Mouse (Mus musculus) ES-Bruce4 (cell line): ENCODE measurements around the gene Vapb. TPM values are rescaled to one million over a fixed set of nuclear protein-coding genes. Genes with fewer than 3 reads are reported as not detected.

ENCODE experiments used
- H3K27ac ChIP-seq: 2 replicates; pipeline ENCODE4 v1.5.1; 2012; ENCODE audit warnings: low read length, inconsistent platforms; ENCODE audit not compliant: insufficient read depth
- H3K27me3 ChIP-seq: 2 replicates; pipeline ENCODE4 v1.6.1; 2012; ENCODE audit warnings: mild to moderate bottlenecking, low read length, inconsistent platforms; ENCODE audit not compliant: control insufficient read depth, poor library complexity, insufficient read depth, severe bottlenecking
- H3K36me3 ChIP-seq: 2 replicates; pipeline ENCODE4 v1.6.1; 2012; ENCODE audit warnings: inconsistent platforms, mild to moderate bottlenecking, low read length, moderate library complexity; ENCODE audit not compliant: control insufficient read depth, poor library complexity, insufficient read depth, severe bottlenecking
- H3K4me1 ChIP-seq: one replicate; pipeline ENCODE4 v1.8.1; 2011; ENCODE audit warnings: low read length; ENCODE audit not compliant: control insufficient read depth, insufficient read depth
- H3K4me3 ChIP-seq: 2 replicates; pipeline ENCODE4 v1.5.1; 2011; ENCODE audit warnings: low read depth, mild to moderate bottlenecking, low read length
- H3K9ac ChIP-seq: 2 replicates; pipeline ENCODE4 v1.6.1; 2012; ENCODE audit warnings: low read depth, mild to moderate bottlenecking, inconsistent platforms; ENCODE audit not compliant: poor library complexity, severe bottlenecking
- H3K9me3 ChIP-seq: replicated peaks from 2 replicates; pipeline ENCODE4 v1.6.1; 2012; ENCODE audit warnings: mild to moderate bottlenecking, low read length, inconsistent platforms; ENCODE audit not compliant: control insufficient read depth, poor library complexity, insufficient read depth, severe bottlenecking
- CTCF ChIP-seq: IDR thresholded peaks from one replicate; pipeline ENCODE4 v1.8.1; 2011; ENCODE audit warnings: low read depth, low read length
- EP300 ChIP-seq: IDR thresholded peaks from 2 replicates; pipeline ENCODE4 v1.6.1; 2011; ENCODE audit warnings: low read depth, low read length; ENCODE audit not compliant: insufficient read depth
- POLR2A ChIP-seq: IDR thresholded peaks from one replicate; pipeline ENCODE4 v1.8.1; 2011; ENCODE audit warnings: low read length; ENCODE audit not compliant: insufficient read depth
- polyA plus RNA-seq: library from polyadenylated mRNA; stranded (reverse); fragments of >200 nt; gene quantifications from 2 replicates; pipeline ENCODE4 v1.2.4, GENCODE M21; 2011; ENCODE audit warnings: low read depth; ENCODE audit not compliant: missing spikeins, insufficient read depth, insufficient read length

Gene Vapb
- polyA plus RNA-seq, 1 experiment = 56.4 TPM

DNA sequence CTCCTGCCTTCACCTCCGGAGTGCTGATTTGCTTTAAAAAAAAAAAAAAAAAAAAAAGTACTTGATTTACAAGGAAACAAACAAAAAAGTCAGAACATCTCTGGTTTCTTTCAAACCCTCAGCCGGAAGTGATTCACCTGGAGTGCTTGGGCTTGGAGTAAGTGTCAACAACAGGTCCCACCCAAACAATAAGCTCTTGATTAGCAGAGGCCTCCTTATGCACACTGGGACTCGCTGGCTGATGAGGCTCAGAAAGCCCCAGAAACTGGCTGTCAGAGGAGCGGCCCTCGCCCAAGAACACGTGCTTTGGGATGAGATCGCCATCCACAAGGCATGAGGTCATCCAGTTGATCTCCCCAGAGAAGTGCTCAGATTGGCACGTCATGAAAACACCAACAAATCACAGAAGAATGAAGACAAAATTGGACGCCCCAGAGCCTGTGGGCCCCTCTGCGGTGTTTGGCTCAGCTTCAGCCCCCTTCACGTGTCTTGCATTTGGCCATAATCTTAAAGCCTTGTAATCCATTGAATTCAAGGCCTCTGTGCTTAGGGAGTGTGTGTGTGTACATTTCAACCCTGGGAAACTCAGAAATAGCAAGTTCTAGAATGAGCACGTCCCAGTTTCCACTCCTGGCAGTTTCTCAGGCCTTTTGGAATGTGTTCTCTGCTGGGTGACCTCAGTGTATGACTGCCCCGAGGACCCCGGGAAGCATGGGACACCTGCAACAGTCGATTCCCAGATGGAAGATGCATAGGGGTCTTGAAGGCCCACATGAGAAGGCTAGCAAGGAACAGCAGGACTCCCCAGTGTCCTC lies 72.9 kb downstream of the Vapb start:
- Histone ChIP-seq H3K4me3 (no peak overlapping the region), H3K4me1 (no peaks in the 10 kb centered on the region), H3K9me3 (no peaks in the 10 kb centered on the region), H3K36me3 (no peaks in the 10 kb centered on the region), H3K9ac (no peak overlapping the region), H3K27me3 (no peaks in the 10 kb centered on the region), H3K27ac (no peak overlapping the region)
- TF ChIP-seq POLR2A (no peak), CTCF (no peak), EP300 (no peak)

DNA sequence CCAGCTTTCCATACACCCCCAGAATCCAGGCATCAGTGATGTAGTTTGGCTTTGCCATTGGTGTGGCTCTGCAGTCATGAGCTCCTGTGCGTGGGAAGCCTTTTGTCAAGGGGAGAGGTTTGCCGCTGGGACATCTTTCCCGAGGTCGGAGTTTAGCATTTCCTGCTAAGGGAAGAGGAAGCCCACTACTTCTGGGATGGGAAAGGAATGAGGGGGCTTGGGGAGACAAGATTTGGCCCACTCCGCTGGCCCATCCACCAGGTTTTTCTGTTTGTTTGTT lies 73.5 kb downstream of the Vapb start:
- no peaks in the 10 kb centered on the region for H3K27me3 ChIP-seq
- TF ChIP-seq EP300 = no peak
- no peak for TF ChIP-seq POLR2A
- no peak for TF ChIP-seq CTCF

DNA sequence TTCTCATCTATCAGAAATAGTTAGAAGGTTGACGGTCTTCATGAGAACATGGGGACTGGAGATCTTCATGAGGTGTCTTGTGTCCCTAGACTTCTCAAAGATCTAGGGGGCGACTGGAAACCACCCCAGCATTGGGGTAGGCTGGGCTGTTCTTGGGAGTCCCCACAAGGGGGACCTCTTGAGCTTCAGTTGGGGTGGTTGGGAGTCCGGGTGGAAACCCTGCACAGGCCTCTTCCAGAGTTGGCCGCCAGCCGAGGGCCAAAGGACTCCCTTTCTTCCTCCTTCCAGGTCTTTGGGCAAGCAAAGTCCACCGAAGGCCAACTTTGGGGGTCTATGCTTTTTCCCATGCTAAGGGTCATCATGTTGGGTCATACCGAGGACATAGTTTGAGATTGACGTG lies 74.5 kb downstream of the Vapb start:
- peak; percentile 36 for TF ChIP-seq CTCF
- no peak for TF ChIP-seq POLR2A
- no peaks in the 10 kb centered on the region for H3K27me3 ChIP-seq

More for the DNA sequence above, 73.5 kb downstream of the Vapb start:
- no peak overlapping the region for H3K9ac ChIP-seq
- no peaks in the 10 kb centered on the region for H3K9me3 ChIP-seq
- H3K36me3 ChIP-seq = no peaks in the 10 kb centered on the region
- H3K4me3 ChIP-seq = no peak overlapping the region
- H3K27ac ChIP-seq = no peak overlapping the region
- H3K4me1 ChIP-seq = no peaks in the 10 kb centered on the region

DNA sequence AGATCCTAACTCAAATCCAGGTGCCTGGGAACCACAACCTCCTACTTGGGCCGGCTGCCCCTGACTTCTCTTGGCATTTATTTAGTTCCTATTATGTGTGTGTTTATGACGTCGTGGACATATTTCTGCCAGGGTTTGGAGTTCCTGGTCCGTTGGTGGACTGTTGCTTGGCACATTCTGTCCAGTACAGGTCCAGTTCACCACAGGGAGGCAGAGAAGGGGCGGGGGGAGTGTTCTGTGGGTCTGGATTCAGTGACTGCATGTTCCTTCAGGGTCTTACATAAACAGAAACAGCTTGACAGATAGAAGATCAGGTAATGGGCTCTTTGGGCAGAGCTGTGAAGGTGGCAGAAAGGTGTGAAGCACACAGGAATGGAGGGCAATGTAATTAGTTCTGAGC lies 75.8 kb downstream of the Vapb start:
- Histone ChIP-seq H3K27ac (no peak overlapping the region), H3K4me1 (no peaks in the 10 kb centered on the region), H3K4me3 (no peak overlapping the region), H3K9me3 (peaks cover 7% of the 10 kb centered on the region; the same call in 1 of the 2 replicates), H3K9ac (no peak overlapping the region), H3K27me3 (no peaks in the 10 kb centered on the region), H3K36me3 (no peaks in the 10 kb centered on the region)
- TF ChIP-seq CTCF (no peak), EP300 (no peak), POLR2A (no peak)

More for the DNA sequence above, 74.5 kb downstream of the Vapb start:
- Histone ChIP-seq H3K9me3 (peaks cover 3% of the 10 kb centered on the region; the same call in 1 of the 2 replicates), H3K4me1 (no peaks in the 10 kb centered on the region), H3K36me3 (no peaks in the 10 kb centered on the region), H3K4me3 (no peak overlapping the region), H3K27ac (no peak overlapping the region), H3K9ac (no peak overlapping the region)

DNA sequence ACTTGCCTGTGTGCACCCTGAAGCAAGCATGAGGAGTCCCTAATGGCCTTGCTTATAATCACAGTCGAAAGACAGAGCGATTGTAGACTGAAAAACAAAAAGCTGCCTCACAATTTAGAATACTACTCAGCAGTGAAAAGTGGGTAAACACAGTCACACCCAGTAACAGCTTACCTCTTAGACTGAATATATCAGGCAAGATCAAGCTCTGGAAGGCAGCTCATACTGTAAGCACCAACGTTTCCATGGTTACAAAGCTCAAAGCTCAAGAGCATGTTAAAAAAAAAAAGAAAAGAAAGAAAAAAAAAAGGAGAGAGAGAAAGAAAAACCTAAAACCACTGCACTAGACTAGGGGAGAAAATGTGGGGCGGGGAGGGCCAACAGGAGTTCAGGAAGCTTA lies 89.0 kb downstream of the Vapb start:
- Histone ChIP-seq H3K36me3 (no peaks in the 10 kb centered on the region), H3K27ac (no peak overlapping the region), H3K9me3 (no peaks in the 10 kb centered on the region), H3K27me3 (no peaks in the 10 kb centered on the region), H3K4me3 (no peak overlapping the region), H3K9ac (no peak overlapping the region), H3K4me1 (no peaks in the 10 kb centered on the region)
- TF ChIP-seq EP300 (no peak), CTCF (no peak), POLR2A (no peak)

DNA sequence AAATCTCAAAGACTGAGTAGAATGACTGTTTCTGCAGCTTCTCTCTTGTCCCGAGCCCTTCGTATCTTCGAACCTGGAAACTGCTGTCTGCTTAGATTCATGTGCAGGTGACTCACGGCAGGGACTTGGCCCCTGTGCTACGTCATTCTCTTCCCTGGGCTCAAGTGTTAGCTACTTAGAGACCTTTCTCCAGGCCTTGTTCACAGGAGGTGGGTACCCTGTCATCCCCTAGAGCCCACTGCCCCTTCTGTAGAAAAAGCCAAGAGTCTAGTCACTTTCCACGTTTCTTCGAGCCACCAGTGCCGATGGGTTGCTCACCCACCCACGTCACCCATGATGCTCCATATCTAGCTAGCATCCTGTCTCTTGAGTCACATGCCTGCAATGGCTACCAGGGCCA lies 89.9 kb downstream of the Vapb start:
- H3K9ac ChIP-seq = no peak overlapping the region
- H3K27ac ChIP-seq = no peak overlapping the region
- H3K9me3 ChIP-seq = no peaks in the 10 kb centered on the region
- H3K4me1 ChIP-seq = no peaks in the 10 kb centered on the region
- no peaks in the 10 kb centered on the region for H3K36me3 ChIP-seq
- TF ChIP-seq EP300 (no peak), POLR2A (no peak), CTCF (no peak)
- no peak overlapping the region for H3K4me3 ChIP-seq
- no peaks in the 10 kb centered on the region for H3K27me3 ChIP-seq
